Mouse (Mus musculus) gastrocnemius, postnatal 36 days (tissue): ENCODE measurements around the gene Rfx7. TPM values are rescaled to one million over a fixed set of nuclear protein-coding genes. Genes with fewer than 3 reads are reported as not detected.

ENCODE experiments used
- DNase-seq, 2 experiments: peaks; one replicate each; pipeline ENCODE4 v3.0.0; 2022
- intact Hi-C: fragments of 180-260 bp; cut with DNase I; formaldehyde crosslinking; loops from one replicate; pipeline ENCODE4 v1.15.1; 2025
- long read RNA-seq, 2 experiments: library from polyadenylated mRNA; stranded (forward); transcript quantifications; one replicate each; pipeline ENCODE4 v2.0.0; 2021
- total RNA-seq, 2 experiments: library from RNA; stranded (reverse); gene quantifications; 2 replicates each; pipeline ENCODE4 v1.2.3; 2021

Gene Rfx7
- total RNA-seq, result 10 to 100 TPM; 19.2 to 19.9 TPM
- long read RNA-seq, experiment 1, full-length matches to known transcripts, result 6 of 13 reads
- long read RNA-seq, experiment 1, partial matches to known transcripts, result 0 of 13 reads
- long read RNA-seq, experiment 1, other reads (novel, unspliced or antisense), result 7 of 13 reads
- long read RNA-seq, experiment 2, full-length matches to known transcripts, result 6 of 8 reads
- long read RNA-seq, experiment 2, partial matches to known transcripts, result 0 of 8 reads
- long read RNA-seq, experiment 2, other reads (novel, unspliced or antisense), result 2 of 8 reads

DNA sequence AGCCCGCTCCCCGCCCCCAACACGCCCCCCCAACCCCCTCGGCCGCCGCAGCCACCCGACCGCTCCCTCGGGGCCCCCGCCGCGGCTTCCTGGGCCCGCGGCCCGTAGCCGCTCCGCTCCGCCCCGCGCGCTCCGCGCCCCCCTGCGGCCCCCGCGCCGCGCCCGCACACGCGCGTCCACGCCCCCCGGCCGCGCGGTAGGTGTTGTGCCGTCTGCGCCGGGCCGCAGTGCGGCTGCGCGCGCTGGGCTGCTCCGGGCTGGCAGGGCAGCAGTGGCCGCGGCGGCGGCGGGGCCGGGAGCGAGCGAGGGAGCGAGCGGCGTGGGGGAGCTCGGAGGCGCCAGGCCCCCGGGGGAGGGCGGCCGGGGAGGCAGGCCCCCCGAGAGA lies at the start of gene Rfx7:
Gene Rfx7 (plus strand): TSS at position 245 of the 385 bp plus-strand sequence.
- peak in 1 of 2 experiments; percentile 60 for DNase-seq

DNA sequence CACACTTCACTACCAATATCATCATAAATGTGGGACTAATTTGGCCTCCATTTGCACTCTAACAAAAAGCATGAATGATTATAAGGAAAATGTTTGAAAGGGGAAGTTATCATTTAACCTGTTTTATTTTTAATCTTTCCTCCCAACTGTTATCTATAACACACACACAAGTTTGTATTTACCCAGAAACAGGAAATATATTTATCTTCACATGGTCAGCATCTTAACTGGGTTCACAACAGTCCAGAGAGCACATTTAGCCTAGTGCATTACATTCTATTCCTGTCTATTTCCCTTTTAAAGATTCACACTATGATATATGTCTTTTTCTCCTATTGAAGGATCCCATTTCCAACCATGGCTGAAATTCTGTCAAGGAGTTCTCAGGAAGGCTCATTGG lies 43.5 kb upstream of the Rfx7 start:
- DNase-seq, result no peak

More for the DNA sequence above, at the start of gene Rfx7:
- intact Hi-C loops, result loop anchor here (10.0 kb wide), 2 partner anchors 63 to 143 kb away; no protein-coding TSS in a partner anchor

DNA sequence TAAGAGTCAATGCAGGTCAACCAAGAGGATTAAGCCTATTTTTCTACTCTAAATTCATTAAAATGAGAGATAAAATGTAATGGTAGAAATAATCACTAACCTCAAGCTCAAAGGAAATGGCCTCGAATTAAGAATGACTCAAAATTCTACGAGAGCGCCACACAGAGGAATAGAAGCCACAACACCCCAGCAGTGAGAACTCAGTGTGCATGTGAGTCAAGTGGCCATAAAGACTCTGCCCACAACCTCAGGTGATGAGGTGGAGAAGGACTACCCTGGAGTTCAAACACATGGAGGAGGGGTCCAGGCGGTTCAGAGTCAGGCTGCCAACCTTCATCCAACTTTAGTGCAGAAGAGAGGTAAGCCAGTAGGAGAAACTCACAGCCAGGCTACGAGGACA lies 42.9 kb upstream of the Rfx7 start:
- no peak for DNase-seq
- intact Hi-C loops, result no loop called here

More for the DNA sequence above, 43.5 kb upstream of the Rfx7 start:
- intact Hi-C loops, result no loop called here

- DNase-seq, result peak; percentile 88 to 89
- intact Hi-C loops, result no loop called here
Measured at GRCm38 (mm10) chr9:72491559-72492193, 40.4 kb upstream of the Rfx7 start.

- intact Hi-C loops, result no loop called here
- DNase-seq, result no peak
Measured at GRCm38 (mm10) chr9:72492194-72492565, 39.9 kb upstream of the Rfx7 start, which contains the start of gene Tex9. Gene Tex9, minus strand, starts transcription at chr9:72492212.

GRCm38 (mm10) chr9:72493465-72493864 lies 38.6 kb upstream of the Rfx7 start:
- DNase-seq, result no peak
- intact Hi-C loops, result no loop called here

- intact Hi-C loops, result no loop called here
- DNase-seq, result no peak
Measured at GRCm38 (mm10) chr9:72493984-72494685, 37.9 kb upstream of the Rfx7 start.

- no peak for DNase-seq
- intact Hi-C loops, result no loop called here
Measured at GRCm38 (mm10) chr9:72496691-72497090, 35.3 kb upstream of the Rfx7 start.

DNA sequence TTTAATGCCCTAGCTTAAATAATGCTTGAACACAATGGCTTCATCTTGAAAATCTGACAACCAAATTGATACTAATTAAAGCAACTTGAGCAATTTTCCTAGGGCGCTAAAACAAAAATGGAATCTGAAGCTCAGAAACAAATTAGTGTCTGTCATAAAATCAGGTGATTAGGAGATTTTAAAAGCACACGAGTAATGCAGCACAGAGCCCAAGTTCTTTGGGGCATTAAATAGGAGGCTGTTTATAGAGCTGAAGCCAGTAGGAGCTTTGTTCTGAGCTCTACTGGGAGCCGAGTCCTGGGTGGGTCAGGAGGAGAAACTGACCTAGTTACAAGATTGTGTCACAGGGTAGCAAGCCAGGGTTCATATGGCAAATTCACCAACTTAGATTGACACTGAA lies 34.9 kb upstream of the Rfx7 start:
- intact Hi-C loops, result no loop called here
- no peak for DNase-seq

- intact Hi-C loops, result no loop called here
- DNase-seq, result no peak
Measured at GRCm38 (mm10) chr9:72512229-72512981, 19.6 kb upstream of the Rfx7 start.

- no peak for DNase-seq
- intact Hi-C loops, result no loop called here
Measured at GRCm38 (mm10) chr9:72515366-72515765, 16.7 kb upstream of the Rfx7 start.

DNA sequence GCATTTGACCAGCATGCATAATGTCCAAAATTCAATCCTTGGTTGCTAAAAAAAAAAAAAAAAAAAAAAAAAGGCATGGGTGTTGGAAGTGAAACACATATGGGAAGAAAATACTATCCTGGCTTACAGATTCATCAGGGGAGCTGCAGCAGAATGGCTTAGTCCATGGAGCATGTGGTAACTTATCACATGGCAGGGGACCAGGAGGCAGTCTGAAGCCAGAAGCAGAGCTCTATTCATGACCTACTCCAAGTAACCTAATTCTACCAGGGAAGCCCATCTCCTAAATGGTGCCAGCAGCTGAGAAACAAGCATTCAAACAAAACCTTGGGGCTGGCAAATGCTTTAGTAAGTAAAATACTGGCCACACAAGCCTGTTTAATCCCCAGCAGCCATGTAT lies 12.8 kb upstream of the Rfx7 start:
- no peak for DNase-seq
- intact Hi-C loops, result no loop called here

- no peak for DNase-seq
Measured at GRCm38 (mm10) chr9:72520849-72521248, 11.2 kb upstream of the Rfx7 start.

DNA sequence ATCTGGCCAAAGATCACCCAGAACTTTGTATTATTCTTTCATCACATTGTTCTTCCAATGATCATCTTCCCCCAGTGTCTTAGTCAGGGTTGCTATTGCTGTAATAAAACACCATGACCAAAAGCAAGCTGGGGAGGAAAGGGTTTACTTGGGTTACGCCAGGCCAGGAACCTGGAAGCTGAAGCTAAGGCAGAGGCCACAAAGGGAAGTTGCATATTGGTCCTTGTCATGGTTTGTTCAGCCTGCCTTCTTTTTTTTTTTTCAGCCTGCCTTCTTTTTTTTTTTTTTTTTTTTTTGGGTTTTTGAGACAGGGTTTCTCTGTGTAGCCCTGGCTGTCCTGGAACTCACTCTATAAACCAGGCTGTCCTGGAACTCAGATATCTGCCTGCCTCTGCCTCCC lies 5.9 kb upstream of the Rfx7 start:
- DNase-seq, result no peak
- intact Hi-C loops, result loop anchor here (5.0 kb wide), 1 partner anchor 74 kb away; no protein-coding TSS in a partner anchor

More at GRCm38 (mm10) chr9:72520849-72521248, 11.2 kb upstream of the Rfx7 start:
- intact Hi-C loops, result loop anchor here (5.0 kb wide), 1 partner anchor 49 kb away; no protein-coding TSS in a partner anchor

DNA sequence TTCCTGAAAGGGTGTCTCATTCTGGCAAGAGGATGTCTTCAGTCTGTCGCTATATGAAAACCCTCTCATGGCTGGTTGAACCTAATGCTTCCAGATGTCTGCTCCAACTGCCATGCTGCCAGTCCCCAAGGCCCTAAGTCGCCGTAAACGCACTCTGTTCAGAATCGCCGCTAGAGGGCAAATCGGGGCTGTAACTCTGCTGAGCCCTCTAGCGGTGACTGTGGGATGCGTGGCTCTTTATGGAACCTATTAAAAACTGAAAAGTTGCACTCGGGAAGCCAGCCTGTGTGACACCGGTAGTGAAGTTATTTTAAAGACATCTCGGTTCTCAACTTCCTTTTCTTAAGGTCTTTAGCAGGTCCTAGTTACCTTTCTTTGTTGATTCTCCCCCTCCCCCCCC lies 1.8 kb upstream of the Rfx7 start:
- DNase-seq, result peak; percentile 75 to 76
- intact Hi-C loops, result loop anchor here (10.0 kb wide), 2 partner anchors 65 to 145 kb away; no protein-coding TSS in a partner anchor

- intact Hi-C loops, result loop anchor here (10.0 kb wide), 2 partner anchors 64 to 144 kb away; no protein-coding TSS in a partner anchor
Measured at GRCm38 (mm10) chr9:72530824-72531223, 1.2 kb upstream of the Rfx7 start.

DNA sequence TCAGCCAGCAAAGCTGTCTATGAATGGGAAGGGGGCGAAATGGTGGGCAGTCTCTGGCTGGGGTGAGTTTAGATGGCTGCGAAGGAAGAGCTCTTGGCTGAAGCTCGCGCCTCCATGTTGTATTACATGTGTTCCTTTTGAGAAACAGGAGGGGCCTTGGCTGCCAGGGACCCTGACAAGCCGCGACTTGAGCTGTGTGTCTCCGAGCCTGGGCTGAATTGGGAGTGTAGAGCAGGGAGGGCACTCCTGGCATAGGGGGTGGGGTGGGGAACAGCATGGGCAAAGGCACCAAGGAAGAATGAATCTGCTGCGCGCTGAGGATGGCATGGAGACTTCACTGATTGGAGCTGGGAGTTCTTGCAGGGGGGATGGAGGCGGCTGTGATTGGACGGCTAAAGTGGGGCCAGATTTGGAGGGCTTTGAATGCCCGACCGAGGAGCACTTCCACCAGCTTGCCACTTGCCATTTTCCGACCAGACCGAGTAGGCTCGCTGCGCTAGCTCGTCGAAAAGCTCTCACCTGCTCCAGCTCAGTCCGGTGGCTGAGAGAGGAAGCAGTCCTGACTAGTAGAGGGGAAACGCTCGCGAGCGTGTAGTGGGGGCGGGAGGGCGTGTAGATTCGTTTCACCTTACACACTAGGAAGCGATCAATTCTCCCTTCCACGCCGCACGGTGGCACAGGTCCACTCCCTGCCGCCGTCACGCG lies 597 bp upstream of the Rfx7 start:
- intact Hi-C loops, result loop anchor here (10.0 kb wide), 2 partner anchors 63 to 143 kb away; no protein-coding TSS in a partner anchor
- peak; percentile 56 to 66 for DNase-seq

More at GRCm38 (mm10) chr9:72530824-72531223, 1.2 kb upstream of the Rfx7 start:
- DNase-seq, result peak in 1 of 2 experiments; percentile 52

DNA sequence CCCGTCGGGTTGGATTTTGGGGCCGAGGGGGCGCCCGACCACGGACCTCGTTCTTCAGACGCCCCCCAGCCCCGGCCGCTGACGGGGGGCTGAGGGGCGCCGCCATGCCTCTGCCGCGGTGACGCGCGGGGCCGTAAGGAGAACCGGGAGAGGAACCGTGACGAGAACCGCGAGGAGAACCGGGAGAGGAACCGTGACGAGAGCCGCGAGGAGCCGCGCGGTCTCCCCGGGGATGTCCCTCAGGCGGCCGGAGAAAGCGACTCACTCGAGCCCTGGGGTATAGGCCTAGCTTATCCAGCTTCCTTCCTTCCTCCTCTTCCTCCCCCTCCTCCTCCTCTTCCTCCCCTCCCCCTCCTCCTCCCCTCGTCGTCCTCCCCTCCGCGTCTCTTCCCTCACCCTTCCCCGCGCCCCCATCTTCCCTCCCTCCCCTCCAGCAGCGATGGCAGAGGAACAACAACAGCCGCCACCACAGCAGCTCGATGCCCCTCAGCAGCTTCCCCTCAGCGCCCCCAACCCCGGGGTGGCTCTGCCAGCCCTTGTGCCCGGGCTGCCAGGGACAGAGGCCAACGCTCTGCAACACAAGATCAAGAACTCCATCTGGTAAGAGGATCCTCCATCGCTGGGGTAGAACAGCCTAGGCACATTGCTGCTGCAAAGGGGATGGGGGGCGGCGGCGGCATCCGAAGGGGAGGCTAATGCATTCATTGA lies 495 bp downstream of the Rfx7 start:
- peak; percentile 20 to 48 for DNase-seq
- intact Hi-C loops, result loop anchor here (10.0 kb wide), 2 partner anchors 62 to 142 kb away; no protein-coding TSS in a partner anchor

DNA sequence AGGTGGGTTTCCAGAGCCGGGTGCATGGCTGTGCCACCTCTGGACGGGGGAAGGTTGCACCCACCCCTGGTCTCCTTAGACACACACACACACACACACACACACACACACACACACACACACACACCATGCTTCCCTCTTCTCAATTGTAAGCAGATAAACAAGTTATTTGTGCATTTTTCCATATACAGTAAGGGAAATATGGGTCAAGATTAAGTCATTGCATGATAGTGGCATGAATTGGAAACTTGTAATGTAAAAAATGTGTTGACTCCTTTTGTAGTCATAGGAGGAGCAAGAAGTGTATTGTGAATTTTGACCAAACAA lies 1.0 kb downstream of the Rfx7 start:
- intact Hi-C loops, result loop anchor here (10.0 kb wide), 2 partner anchors 62 to 142 kb away; no protein-coding TSS in a partner anchor

More for the DNA sequence above, 1.0 kb downstream of the Rfx7 start:
- DNase-seq, result no peak
